Mouse (Mus musculus): Measurements from ENCODE around the gene Uqcc3. TPM values are rescaled to one million over a fixed set of nuclear protein-coding genes. Genes with fewer than 3 reads are reported as not detected.
A peak's percentile ranks its signal among the peaks of the same experiment; 100 is the strongest.
"Not testable (repeated sequence)": the region's sequence is repeated elsewhere in the genome, so short reads cannot be mapped to it uniquely, and the experiment has no call there.

Uqcc3 gene
- total RNA-seq, 2 experiments from 2014 or later: 32.3 to 35.6 TPM

DNA sequence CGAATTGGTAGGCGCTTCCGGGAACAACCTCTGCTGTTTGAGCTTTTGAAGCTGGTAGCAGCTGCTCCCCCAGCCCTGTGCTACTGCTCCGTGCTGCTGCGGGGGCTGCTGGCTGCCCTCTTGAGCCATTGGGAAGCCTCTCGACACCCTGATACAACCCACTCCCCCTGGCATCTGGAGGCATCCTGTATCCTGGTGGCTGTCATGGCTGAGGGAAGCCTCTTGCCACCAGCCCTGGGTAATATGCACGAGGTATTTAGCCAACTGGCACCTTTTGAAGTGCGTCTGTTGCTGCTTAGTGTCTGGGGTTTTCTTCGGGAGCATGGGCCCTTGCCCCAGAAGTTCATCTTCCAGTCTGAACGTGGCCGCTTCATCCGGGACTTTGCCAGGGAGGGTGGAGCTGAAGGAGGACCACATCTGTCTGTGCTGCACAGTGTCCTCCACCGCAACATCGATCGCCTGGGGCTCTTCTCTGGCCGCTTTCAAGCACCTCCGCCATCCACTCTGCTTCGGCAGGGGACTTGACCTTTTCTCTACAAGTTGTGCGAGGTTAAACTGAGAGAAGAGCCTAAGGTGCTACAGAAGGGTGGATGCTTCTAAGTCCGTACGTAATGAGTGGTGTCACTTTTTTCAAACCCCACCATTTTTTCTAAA lies 16.6 kb upstream of the Uqcc3 start:
- intact Hi-C loops (cut with DNase I): loop anchor here (5.0 kb wide), 1 partner anchor 55 kb away; the partner anchor contains the start of gene Tut1

GRCm38 (mm10) chr19:8896231-8896630 lies 15.5 kb upstream of the Uqcc3 start:
- intact Hi-C loops (cut with DNase I): loop anchor here (5.0 kb wide), 1 partner anchor 56 kb away; the partner anchor contains the start of gene Tut1
- not testable (repeated sequence) for DNase-seq (ENCODE audit: low spot score in 2 of 2)

More for the DNA sequence above, 16.6 kb upstream of the Uqcc3 start:
- DNase-seq (ENCODE audit: low spot score in 2 of 2): peak; percentile 30 to 33

GRCm38 (mm10) chr19:8895397-8895960 lies 14.8 kb upstream of the Uqcc3 start:
- intact Hi-C loops (cut with DNase I): loop anchor here (5.0 kb wide), 1 partner anchor 57 kb away; the partner anchor contains the start of gene Tut1
- no peak for DNase-seq (ENCODE audit: low spot score in 2 of 2)

GRCm38 (mm10) chr19:8892829-8893766 lies 12.4 kb upstream of the Uqcc3 start, which contains the start of gene Ints5:
Gene Ints5, plus strand, starts transcription at chr19:8893005.
- intact Hi-C loops (cut with DNase I): no loop called here
- peak; percentile 84 to 89 for DNase-seq (ENCODE audit: low spot score in 2 of 2)

DNA sequence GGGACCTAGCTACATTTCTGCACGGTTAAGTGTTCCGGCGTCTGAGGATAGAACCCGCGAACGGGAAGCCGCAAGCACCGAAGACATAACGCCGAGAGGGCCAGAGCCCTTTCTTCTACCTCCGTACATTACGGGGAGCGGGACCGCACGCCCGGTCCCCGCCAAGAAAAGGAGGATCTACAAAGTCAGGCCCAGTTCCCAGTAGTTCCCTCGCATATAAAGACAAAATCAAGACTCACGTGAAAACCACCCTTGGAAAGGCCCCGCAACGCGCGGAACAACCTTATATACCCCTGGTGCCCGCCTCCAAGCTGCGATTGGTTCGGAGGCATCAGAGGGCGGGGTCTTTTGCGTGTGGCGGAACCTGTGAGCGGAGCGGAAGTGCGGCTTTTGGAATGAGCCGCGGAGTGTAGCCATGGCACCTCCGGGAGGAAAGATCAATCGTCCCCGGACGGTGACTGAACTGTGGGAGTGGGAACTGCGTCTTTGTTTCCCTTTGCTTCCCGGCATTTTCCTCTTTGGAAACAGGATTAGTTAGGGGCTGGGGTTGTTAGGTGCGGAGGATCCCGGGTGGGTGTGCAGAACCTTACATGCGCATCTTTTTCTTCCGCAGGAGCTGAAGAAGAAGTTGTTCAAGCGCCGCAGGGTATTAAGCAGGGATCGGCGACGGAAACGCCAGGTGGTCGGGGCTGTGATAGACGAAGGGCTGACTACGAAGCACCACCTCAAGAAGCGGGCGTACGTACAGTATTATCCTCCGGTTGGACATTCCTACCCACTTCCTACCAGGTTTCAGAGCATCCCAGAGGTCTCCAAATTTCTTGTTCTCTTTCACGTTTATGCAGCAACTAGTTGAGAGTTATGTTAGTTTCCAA lies 8.0 kb upstream of the Uqcc3 start, which contains the start of the genes 1810009A15Rik and Gm49416:
TSS of gene 1810009A15Rik (plus strand) at position 343 of the 875 bp plus-strand sequence.
TSS of gene Gm49416 (plus strand) at position 416 of the 875 bp plus-strand sequence.
- intact Hi-C loops (cut with DNase I): loop anchor here (5.0 kb wide), 1 partner anchor 46 kb away; no protein-coding TSS in a partner anchor
- peak; percentile 93 to 97 for DNase-seq (ENCODE audit: low spot score in 2 of 2)

GRCm38 (mm10) chr19:8887585-8888463 lies 7.1 kb upstream of the Uqcc3 start:
- intact Hi-C loops (cut with DNase I): loop anchor here (5.0 kb wide), 1 partner anchor 46 kb away; no protein-coding TSS in a partner anchor
- no peak for DNase-seq (ENCODE audit: low spot score in 2 of 2)

GRCm38 (mm10) chr19:8886916-8887584 lies 6.3 kb upstream of the Uqcc3 start:
- intact Hi-C loops (cut with DNase I): loop anchor here (5.0 kb wide), 1 partner anchor 45 kb away; no protein-coding TSS in a partner anchor
- DNase-seq (ENCODE audit: low spot score in 2 of 2): no peak

DNA sequence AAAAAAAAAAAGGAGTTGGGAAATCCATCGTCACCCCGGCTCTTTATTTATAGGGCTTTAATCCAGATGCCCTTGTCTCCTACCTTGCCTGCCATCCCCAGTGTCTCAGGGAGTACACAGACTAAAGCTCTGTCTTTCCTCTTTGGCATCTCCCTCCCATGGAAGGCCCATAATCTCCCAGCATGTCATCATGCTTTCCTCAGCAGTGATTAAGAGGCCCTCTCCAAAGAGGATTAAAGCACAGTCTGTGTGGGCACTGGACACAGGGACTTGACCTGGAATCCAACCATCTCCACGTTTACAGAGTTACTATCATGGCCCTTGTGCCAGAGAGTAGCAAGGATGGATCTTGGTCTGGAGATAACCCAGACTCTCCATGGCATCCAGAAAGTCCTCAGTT lies 2.9 kb upstream of the Uqcc3 start, which contains the start of the genes Lbhd1 and Gm49403:
TSS of gene Lbhd1 (plus strand) at position 117 of the 400 bp plus-strand sequence.
TSS of gene Gm49403 (plus strand) at position 315 of the 400 bp plus-strand sequence.
- no peak for DNase-seq (ENCODE audit: low spot score in 2 of 2)

DNA sequence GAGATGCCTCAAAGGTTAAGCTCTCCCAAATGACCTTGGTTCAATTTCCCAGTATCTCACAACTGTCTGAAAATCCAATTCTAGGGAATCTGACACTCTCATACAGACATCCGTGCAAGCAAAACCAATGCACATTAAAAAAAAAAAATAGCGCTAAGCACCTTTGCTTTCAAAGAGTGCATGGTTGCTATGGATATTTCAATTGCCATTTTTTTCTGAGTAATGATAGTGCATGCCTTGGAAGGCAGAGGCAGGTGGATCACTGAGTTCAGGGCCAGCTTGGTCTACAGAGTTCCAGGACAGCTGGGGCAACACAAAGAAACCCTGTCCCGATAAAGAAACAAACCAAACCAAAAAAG lies 290 bp upstream of the Uqcc3 start:
- intact Hi-C loops (cut with DNase I): no loop called here

More for the DNA sequence above, 2.9 kb upstream of the Uqcc3 start, which contains the start of the genes Lbhd1 and Gm49403:
- intact Hi-C loops (cut with DNase I): no loop called here

GRCm38 (mm10) chr19:8875031-8875430 lies 5.7 kb downstream of the Uqcc3 start:
- no peak for DNase-seq (ENCODE audit: low spot score in 2 of 2)
- intact Hi-C loops (cut with DNase I): no loop called here

More for the DNA sequence above, 290 bp upstream of the Uqcc3 start:
- DNase-seq (ENCODE audit: low spot score in 2 of 2): no peak

DNA sequence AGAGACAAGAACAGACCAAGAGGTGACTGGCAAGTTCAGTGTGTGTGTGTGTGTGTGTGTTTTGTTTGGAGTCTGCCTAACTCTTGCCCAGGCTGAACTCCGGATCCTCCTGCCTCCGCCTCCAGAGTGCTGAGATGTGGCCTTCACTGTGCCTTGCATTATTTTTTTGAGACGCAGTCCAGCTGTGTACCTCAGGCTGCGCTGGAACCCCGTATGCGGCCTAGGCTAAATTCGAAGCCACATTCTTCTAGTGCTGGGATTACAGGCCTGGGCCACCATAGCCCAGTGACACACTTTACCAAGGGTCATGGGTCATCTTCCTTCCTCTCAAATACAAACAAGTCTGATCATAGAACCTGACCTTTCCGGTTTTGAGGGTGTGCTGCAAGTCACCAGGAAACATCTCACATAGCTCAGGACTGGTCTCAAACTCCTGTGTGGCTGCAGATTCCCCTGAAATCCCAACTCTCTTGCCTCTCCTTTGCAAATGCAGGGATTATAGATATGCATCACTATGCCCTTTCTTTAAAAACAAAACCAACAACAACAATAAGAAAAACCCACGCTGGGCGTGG lies 8.4 kb downstream of the Uqcc3 start:
- no peak for DNase-seq (ENCODE audit: low spot score in 2 of 2)
- intact Hi-C loops (cut with DNase I): no loop called here

DNA sequence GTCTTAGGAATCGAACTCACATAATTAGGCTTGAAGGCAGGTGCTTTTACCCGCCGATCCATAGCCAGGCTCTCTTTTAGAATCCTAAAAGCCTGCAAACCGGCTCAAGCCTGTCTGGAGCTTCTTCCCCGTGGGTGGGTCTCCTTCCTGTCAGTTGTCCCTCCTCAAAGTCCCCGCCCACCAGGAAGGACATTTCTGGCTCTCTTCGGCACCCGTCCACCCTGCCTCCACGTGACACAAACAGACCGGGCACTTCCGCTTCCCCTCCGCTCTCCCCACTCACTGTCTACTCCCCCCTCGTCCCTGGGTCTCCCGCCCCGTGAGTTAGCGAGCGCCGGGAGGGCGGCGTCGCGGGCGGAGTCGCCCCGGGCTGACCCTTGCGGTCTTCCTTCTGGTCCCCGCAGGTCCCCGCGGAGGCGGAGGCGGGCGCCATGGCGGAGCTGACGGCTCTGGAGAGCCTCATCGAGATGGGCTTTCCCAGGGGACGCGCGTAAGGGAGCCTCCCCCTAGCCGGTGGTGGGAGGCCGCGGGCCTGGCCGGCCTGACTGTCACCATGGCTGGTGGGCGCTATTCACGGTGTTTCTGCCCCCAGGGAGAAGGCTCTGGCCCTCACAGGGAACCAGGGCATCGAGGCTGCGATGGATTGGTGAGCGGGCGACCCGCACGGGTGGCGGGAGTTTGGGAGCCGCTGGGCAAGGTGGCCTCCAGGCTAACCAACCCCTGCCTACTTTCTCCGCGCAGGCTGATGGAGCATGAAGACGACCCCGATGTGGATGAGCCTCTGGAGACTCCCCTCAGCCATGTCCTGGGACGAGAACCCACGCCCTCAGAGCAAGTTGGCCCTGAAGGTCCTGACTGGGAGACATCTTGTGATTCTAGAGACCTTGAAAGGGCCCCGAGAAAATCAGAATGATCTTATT lies 9.2 kb downstream of the Uqcc3 start, which contains the start of gene Ubxn1:
TSS of gene Ubxn1 (plus strand) at position 230 of the 920 bp plus-strand sequence.
- peak; percentile 96 to 99 for DNase-seq (ENCODE audit: low spot score in 2 of 2)
- intact Hi-C loops (cut with DNase I): no loop called here

GRCm38 (mm10) chr19:8870838-8871237 lies 9.9 kb downstream of the Uqcc3 start:
- intact Hi-C loops (cut with DNase I): no loop called here
- DNase-seq (ENCODE audit: low spot score in 2 of 2): no peak

GRCm38 (mm10) chr19:8870381-8870780 lies 10.3 kb downstream of the Uqcc3 start:
- intact Hi-C loops (cut with DNase I); DNase-seq (ENCODE audit: low spot score in 2 of 2): not testable (repeated sequence)

DNA sequence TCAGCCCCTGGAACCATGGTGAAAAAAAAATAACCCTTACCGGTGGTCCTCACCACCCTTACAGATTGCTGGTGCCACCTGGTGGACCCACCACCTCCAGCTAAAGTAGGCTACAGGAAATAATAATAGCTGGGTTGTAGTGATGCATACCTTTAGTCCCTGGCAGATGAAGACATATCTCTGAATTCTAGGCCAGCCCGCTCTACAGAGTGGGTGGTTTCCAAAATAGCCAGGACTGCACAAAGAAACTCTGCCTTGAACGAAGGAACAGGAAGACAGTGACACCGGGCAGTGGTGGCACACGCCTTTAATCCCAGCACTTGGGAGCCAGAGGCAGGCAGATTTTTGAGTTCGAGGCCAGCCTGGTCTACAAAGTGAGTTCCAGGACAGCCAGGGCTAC lies 16.5 kb downstream of the Uqcc3 start:
- intact Hi-C loops (cut with DNase I): no loop called here
- peak in 1 of 2 experiments; percentile 71 for DNase-seq (ENCODE audit: low spot score in 2 of 2)
